Mouse (Mus musculus) erythroblast, embryonic 14.5 days (primary cell): Measurements from ENCODE around the gene Dhcr24. TPM values are rescaled to one million over a fixed set of nuclear protein-coding genes. Genes with fewer than 3 reads are reported as not detected.

ENCODE experiments used
- H3K27me3 ChIP-seq: 2 replicates; pipeline ENCODE4 v1.6.1; 2012; ENCODE audit warnings: inconsistent platforms; ENCODE audit not compliant: control insufficient read depth
- H3K36me3 ChIP-seq: 2 replicates; pipeline ENCODE4 v1.6.1; 2012; ENCODE audit warnings: mild to moderate bottlenecking, inconsistent platforms; ENCODE audit not compliant: control insufficient read depth
- H3K4me1 ChIP-seq: 2 replicates; pipeline ENCODE4 v1.6.1; 2012; ENCODE audit warnings: inconsistent platforms; ENCODE audit not compliant: control insufficient read depth
- H3K4me3 ChIP-seq: replicated peaks from 2 replicates; pipeline ENCODE3; 2012; ENCODE audit warnings: moderate library complexity, mild to moderate bottlenecking, inconsistent platforms
- H3K9me3 ChIP-seq: 2 replicates; pipeline ENCODE4 v1.6.1; 2012; ENCODE audit warnings: low read length, inconsistent platforms, mixed read lengths; ENCODE audit not compliant: control insufficient read depth
- GATA1 ChIP-seq: IDR thresholded peaks from 2 replicates; pipeline ENCODE4 v1.6.1; 2012; ENCODE audit warnings: low read length, inconsistent platforms, mixed read lengths
- TAL1 ChIP-seq: IDR thresholded peaks from 3 replicates; pipeline ENCODE4 v1.6.1; 2012; ENCODE audit warnings: low read length, inconsistent platforms, mixed read lengths
- polyA plus RNA-seq: library from polyadenylated mRNA; stranded (reverse); fragments of >175 nt; gene quantifications from 2 replicates; pipeline ENCODE4 v1.2.3, GENCODE M21; 2012

The Dhcr24 gene
- polyA plus RNA-seq, 1 experiment: 0.81 TPM

DNA sequence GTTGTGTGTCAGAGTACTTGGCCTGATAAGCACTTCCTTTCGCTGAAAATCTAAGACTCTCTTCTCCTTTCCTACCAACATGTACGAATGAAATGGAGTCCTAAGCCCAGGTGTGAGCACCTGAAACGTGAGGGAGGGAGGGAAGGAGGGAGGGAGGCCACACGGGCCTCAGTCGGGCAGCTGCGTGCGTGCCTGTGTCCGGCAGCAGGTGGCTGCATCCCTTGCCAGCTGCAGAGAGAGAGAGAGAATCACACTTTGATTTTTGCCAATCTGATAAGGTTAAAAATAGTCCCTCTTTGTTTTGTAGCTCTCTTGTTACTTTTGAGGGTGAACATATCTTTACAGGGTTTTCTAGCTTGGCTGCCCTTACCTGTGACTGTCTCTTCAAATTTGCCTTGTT is 14.2 kb downstream of the Dhcr24 start:
- Histone ChIP-seq H3K4me1 (peaks cover 4% of the 10 kb centered on the region; the same call in 1 of the 2 replicates), H3K36me3 (peaks cover 97% of the 10 kb centered on the region)

DNA sequence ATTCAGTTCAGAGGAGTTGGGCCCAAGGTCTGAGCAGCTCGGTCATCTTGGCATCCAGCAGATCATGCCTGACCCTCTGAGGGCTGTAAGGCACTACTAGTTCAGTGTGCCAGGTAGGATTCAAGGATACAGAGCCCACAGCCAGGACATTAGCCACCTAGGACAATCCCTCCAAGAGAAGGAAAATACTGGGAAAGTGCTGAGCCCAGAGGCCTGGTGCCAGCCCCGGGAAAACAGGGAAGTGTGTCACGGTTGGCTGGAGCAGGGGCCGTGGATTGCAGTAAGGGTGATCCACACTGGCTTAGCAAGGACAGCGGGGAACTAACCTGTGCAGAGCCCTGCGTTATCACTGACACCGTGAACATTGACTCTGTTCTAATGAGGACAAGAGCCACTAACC is 16.7 kb downstream of the Dhcr24 start:
- H3K36me3 ChIP-seq: peaks cover 98% of the 10 kb centered on the region
- no peak overlapping the region for H3K4me3 ChIP-seq
- H3K27me3 ChIP-seq: no peaks in the 10 kb centered on the region
- TF ChIP-seq TAL1 (no peak), GATA1 (no peak)
- no peaks in the 10 kb centered on the region for H3K9me3 ChIP-seq
- peaks cover 28% of the 10 kb centered on the region for H3K4me1 ChIP-seq

More for the DNA sequence above, 14.2 kb downstream of the Dhcr24 start:
- Histone ChIP-seq H3K27me3 (no peaks in the 10 kb centered on the region), H3K9me3 (no peaks in the 10 kb centered on the region), H3K4me3 (no peak overlapping the region)
- TF ChIP-seq TAL1: no peak
- TF ChIP-seq GATA1: no peak

DNA sequence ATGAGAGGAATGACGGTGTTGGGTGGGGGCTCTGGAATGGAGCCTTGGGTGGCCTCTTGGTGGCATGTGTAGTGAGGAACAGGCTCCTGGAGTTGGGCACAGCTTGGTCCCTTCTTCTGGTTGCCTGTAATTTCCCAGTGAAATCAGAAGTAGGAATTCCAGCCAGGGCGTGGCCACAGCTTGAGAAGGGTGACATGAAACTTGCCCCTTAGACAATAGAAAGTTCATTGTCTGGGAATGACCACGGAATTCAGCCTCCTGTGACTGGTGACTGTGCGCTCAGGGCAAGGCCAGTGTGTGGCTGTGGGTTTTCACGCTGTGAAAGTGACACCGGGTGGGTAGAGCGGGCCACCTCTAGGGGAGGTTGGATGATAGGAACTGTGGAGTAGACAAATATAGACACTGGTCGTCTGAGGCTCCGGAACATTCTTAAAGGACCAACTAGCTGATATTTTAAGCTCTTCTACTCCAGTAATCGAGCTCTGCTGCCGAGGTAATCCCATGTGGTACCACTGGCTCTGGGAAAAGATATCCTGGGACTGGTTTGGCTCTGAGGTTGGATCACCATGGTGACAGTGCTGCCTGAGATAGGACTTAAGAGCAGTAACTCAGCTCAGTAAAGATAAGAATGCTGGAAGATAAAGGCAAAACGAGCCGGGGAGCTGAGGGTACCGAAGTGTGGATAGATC is 20.5 kb downstream of the Dhcr24 start:
- Histone ChIP-seq H3K27me3 (no peaks in the 10 kb centered on the region), H3K36me3 (peaks cover 96% of the 10 kb centered on the region), H3K4me3 (no peak overlapping the region), H3K4me1 (peaks cover 50% of the 10 kb centered on the region), H3K9me3 (no peaks in the 10 kb centered on the region)
- TF ChIP-seq TAL1 (no peak), GATA1 (no peak)

DNA sequence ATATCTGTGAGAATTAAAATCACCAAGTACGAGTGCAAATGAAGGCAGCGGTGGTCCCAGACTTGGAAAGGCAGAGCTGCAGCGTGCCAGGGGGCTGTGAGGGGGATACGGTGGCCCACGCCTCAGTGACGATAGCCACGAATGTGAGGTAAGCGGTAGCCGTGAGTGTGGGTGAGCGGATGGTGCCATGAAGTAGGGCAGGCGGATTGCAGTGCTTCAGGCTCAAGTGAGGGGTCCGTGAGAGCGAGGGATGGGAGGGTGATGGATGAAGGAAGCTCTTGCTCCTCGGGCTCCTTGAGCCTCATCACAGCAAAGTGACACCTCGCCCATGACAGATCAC is 21.0 kb downstream of the Dhcr24 start:
- peaks cover 50% of the 10 kb centered on the region for H3K4me1 ChIP-seq
- H3K9me3 ChIP-seq: no peaks in the 10 kb centered on the region
- H3K36me3 ChIP-seq: peaks cover 96% of the 10 kb centered on the region
- peak overlapping the region; percentile 51 for H3K4me3 ChIP-seq
- TF ChIP-seq TAL1 (no peak), GATA1 (no peak)
- no peaks in the 10 kb centered on the region for H3K27me3 ChIP-seq

DNA sequence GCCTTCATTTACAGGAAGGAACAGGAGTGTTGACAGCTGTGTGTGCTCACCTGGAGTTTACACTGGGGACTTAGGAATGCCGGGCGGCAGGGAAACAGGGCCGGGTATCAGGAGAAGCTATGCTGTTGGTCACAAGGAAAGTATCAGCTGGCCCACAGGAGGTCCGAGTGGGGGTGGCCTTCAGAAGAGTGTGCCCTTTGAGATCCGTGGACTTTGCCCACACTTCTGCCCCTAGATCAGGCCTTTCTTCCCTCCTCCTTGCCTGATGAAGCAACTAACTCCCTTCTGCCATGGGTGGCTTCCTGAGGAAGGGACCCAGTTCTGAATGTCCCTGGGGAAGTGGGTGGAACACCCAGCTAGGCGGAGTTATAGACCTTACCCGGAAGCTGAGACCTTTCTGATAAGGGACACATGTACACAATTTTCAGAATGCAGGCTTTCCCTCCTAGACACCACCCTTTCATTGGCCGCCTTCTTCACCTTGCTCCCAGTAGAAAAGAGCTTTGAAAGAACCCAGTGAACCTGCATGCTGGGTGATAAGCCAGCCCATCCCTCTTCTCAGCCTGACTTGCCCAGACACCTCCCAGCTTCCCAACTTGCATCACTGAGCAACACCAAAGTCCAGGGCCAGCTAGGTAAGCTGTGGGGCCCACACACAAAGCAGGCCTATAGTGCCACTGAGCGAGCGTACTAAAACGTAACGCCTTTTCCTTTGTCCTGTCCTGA is 21.8 kb downstream of the Dhcr24 start:
- no peak for TF ChIP-seq GATA1
- TF ChIP-seq TAL1: no peak
- Histone ChIP-seq H3K4me3 (peak overlapping the region; percentile 51), H3K27me3 (no peaks in the 10 kb centered on the region), H3K9me3 (no peaks in the 10 kb centered on the region), H3K4me1 (peaks cover 50% of the 10 kb centered on the region), H3K36me3 (peaks cover 95% of the 10 kb centered on the region)

DNA sequence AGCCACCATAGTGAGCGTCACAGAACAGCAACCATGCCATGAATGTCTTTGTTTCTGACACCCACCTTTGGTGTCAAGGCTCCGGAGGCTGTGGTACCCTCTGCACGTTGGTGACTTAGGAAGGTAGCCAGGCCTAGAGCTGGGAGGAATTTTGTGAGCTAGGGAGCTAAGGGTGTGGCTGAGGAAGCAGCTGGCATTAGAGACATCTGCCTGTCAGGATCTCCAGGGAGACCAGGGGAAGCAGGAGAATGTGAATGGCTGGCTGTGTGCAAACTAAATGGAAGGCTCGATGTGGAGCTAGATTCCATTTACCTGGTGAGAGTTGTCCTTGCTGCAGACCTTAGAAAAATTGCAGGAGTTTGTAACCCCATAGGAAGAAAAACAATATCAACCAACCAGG is 23.8 kb downstream of the Dhcr24 start:
- TF ChIP-seq GATA1: no peak
- no peaks in the 10 kb centered on the region for H3K27me3 ChIP-seq
- no peaks in the 10 kb centered on the region for H3K9me3 ChIP-seq
- H3K4me3 ChIP-seq: no peak overlapping the region
- peaks cover 93% of the 10 kb centered on the region for H3K36me3 ChIP-seq
- peaks cover 47% of the 10 kb centered on the region for H3K4me1 ChIP-seq

DNA sequence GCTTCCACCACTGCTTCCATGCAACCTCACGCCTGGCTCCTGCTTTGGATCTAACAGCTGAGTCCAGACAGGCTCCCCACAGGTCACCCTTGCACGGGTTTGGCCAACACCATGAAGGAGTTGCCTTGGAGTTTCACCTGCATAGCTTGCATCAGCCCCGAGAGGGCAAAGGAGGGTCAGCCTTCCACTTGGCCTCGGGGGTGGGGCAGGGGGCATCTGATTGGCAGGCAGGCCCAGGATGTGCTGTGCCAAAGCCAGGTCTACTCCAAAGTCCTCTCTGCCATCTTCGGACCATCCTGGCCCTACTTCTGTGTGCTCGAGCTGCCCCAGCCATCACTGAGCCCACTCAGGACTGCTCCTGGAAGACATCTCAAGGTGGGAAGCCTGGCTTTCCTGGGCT is 26.2 kb downstream of the Dhcr24 start:
- H3K27me3 ChIP-seq: no peaks in the 10 kb centered on the region
- H3K4me1 ChIP-seq: peaks cover 26% of the 10 kb centered on the region
- no peak overlapping the region for H3K4me3 ChIP-seq
- peaks cover 75% of the 10 kb centered on the region for H3K36me3 ChIP-seq
- TF ChIP-seq TAL1: no peak
- no peak for TF ChIP-seq GATA1
- no peaks in the 10 kb centered on the region for H3K9me3 ChIP-seq

DNA sequence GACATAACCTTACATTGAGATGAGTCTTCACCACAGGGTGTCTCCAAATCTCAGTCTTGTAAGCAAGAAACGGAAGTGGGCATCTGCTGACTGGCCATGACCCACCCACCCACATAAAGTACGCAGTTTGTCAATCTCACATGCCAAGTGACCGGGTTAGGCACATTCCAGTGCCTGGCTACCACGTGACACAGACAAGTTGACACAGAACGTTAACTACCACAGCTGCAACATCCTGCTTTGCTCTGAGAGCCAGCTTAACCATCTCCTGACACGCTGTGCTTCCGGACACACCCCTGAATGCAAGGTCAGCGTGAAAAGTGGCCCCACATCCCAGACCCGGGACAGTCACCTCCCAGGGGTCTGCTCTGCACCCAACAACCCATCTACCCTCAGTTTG is 29.3 kb downstream of the Dhcr24 start:
- peaks cover 46% of the 10 kb centered on the region for H3K36me3 ChIP-seq
- TF ChIP-seq GATA1 (no peak), TAL1 (no peak)

DNA sequence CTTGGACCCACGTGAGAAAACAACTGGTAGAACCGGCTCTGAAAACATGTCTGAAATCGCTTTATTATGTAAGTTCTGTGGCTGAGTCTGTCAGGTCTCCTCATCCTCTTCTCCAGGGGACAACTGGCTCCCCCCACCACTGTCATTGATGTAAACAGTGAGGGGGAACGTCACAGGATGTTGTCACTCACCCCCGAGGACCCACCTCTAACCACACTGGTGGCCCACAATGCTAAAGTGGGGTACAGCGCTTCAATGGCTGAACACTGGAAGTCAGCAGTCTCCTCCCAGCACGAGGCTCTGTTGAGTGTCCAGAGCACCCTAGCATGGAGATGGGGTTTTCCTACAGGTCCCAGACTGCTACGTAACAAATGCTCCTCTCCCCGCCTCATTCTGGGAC is 30.0 kb downstream of the Dhcr24 start:
- Histone ChIP-seq H3K4me3 (no peak overlapping the region), H3K36me3 (peaks cover 39% of the 10 kb centered on the region), H3K9me3 (no peaks in the 10 kb centered on the region), H3K4me1 (peaks cover 3% of the 10 kb centered on the region), H3K27me3 (no peaks in the 10 kb centered on the region)
- no peak for TF ChIP-seq TAL1
- no peak for TF ChIP-seq GATA1

More for the DNA sequence above, 29.3 kb downstream of the Dhcr24 start:
- no peaks in the 10 kb centered on the region for H3K27me3 ChIP-seq
- no peaks in the 10 kb centered on the region; the same call in 1 of the 2 replicates for H3K4me1 ChIP-seq
- H3K9me3 ChIP-seq: no peaks in the 10 kb centered on the region
- H3K4me3 ChIP-seq: no peak overlapping the region

DNA sequence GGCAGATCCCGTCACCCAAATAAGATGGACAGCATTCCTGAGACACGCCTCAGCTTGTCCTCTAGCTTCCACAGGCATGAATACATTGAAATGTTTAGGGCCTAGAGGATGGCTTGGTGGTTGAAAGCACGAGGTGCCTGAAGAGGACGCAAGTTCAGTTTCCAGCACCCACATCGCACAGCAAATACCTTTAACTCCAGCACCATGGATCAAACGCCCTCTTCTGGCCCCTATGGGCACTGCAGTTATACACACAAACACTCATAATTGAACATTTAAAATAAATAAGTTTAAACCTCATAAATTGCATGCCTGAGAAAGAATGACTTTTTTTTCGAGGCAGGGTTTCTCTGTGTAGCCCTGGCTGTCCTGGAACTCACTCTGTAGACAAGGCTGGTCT is 32.8 kb downstream of the Dhcr24 start:
- Histone ChIP-seq H3K9me3 (no peaks in the 10 kb centered on the region), H3K27me3 (no peaks in the 10 kb centered on the region), H3K4me1 (peaks cover 5% of the 10 kb centered on the region), H3K4me3 (no peak overlapping the region), H3K36me3 (peaks cover 13% of the 10 kb centered on the region)
- TF ChIP-seq GATA1 (no peak), TAL1 (no peak)
